Mouse (Mus musculus) intestine, embryonic 15.5 days (tissue): ENCODE measurements at regions not wholly inside any gene's neighbourhood (a gene's known extent, or its start where the extent isn't known, plus 50 kb on each side); places are given as distances from the start of the nearest gene placed in this dataset.

ENCODE experiments used
- ATAC-seq: fragments of 200-750 bp; cut with Nextera tagmentation; 2 replicates; pipeline ENCODE4 v1.8.0; 2017; ENCODE audit warnings: moderate TSS enrichment, moderate library complexity
- H3K27ac ChIP-seq: fragments of 300-500 bp; sonication (generic); 2 replicates; pipeline ENCODE4 v1.5.1; 2015; ENCODE audit warnings: mild to moderate bottlenecking, inconsistent platforms
- H3K27me3 ChIP-seq: fragments of 300-500 bp; sonication (generic); replicated peaks from 2 replicates; pipeline ENCODE4 v1.6.1; 2015; ENCODE audit warnings: inconsistent platforms
- H3K36me3 ChIP-seq: fragments of 300-500 bp; sonication (generic); 2 replicates; pipeline ENCODE4 v1.6.1; 2015; ENCODE audit warnings: inconsistent platforms
- H3K4me1 ChIP-seq: fragments of 300-500 bp; sonication (generic); replicated peaks from 2 replicates; pipeline ENCODE4 v1.6.1; 2015; ENCODE audit warnings: inconsistent platforms
- H3K4me2 ChIP-seq: fragments of 300-500 bp; sonication (generic); replicated peaks from 2 replicates; pipeline ENCODE4 v1.6.1; 2015; ENCODE audit warnings: mild to moderate bottlenecking, inconsistent platforms
- H3K4me3 ChIP-seq: fragments of 300-500 bp; sonication (generic); replicated peaks from 2 replicates; pipeline ENCODE4 v1.5.1; 2015; ENCODE audit warnings: inconsistent platforms
- H3K9ac ChIP-seq: fragments of 300-500 bp; sonication (generic); 2 replicates; pipeline ENCODE4 v1.6.1; 2015; ENCODE audit warnings: inconsistent platforms
- H3K9me3 ChIP-seq: fragments of 300-500 bp; sonication (generic); 2 replicates; pipeline ENCODE4 v1.6.1; 2016; ENCODE audit warnings: inconsistent platforms
- WGBS: fragments of 180-500 bp; shearing (Covaris S2); methylation state at CpG from one replicate; pipeline ENCODE4 v1.1.7; 2015; 5-methylcytosine and 5-hydroxymethylcytosine counted together

DNA sequence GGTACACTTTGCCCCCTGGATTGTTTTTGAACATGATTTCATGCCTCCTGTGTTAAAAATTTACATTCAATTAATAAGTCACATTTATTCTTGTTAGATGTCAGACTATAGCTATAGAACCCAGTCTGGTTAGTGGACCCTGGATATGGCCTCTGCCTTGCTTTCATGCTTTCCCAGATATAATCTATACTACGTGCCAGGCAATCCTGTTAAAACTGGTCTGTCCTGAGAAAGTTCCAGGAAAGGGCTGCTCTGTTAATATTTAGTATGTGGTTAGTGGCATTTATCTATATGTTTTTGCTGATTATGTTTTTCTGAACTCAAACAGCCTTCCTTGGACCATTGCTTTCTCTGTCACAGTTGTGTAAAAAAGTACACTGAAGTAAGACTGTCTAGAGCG is 95.8 kb upstream of the Fhl2 start:
- ATAC-seq, result peak; percentile 93
- Histone ChIP-seq H3K4me3 (no peak overlapping the region), H3K9me3 (no peaks in the 10 kb centered on the region), H3K36me3 (no peaks in the 10 kb centered on the region), H3K27ac (no peak overlapping the region), H3K4me2 (no peak overlapping the region), H3K9ac (no peak overlapping the region), H3K4me1 (no peaks in the 10 kb centered on the region), H3K27me3 (no peaks in the 10 kb centered on the region)
- 73% methylated on average over 2 of the region's 2 CpGs for WGBS

DNA sequence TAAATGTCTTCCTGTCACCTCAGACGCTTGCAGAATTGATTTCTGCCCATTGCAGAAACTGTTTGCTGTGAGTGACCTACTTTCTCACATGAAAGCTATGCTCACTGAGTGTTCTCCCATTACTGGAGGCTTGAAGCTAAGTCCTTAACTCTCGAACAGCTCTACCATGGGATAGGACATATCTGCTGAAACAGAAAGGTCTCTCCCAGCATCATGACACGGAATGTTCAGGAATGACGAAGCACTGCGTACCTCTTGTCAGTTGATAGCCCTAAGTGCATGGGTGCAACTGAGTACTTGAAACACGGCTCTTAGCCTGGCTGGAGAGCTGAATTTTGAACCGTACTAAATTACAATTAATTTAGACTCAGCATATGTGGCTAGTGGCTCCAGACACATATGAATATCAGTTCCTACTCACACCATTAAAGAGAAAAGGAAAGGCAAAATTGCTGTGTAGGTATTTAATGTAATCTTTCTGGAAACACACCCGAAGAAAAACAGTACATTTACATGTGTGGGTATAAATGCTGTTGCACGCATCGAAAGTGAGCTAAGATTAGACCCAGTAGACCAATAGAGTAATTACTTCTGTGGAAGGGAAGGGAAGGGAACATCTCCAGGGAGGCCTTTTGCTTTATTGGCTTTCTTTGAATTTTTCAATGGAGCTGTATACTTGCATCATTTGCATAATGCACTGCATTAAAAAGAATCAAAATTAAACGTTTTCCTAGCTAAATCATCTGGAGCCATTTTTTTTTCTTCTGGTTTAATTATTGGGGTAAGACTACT is 97.6 kb upstream of the Fhl2 start:
- Histone ChIP-seq H3K36me3 (no peaks in the 10 kb centered on the region), H3K4me1 (no peaks in the 10 kb centered on the region), H3K9ac (no peak overlapping the region), H3K4me2 (no peak overlapping the region), H3K27ac (no peak overlapping the region), H3K9me3 (no peaks in the 10 kb centered on the region), H3K27me3 (no peaks in the 10 kb centered on the region), H3K4me3 (no peak overlapping the region)
- 83% methylated on average over 11 of the region's 11 CpGs for WGBS
- ATAC-seq, result no peak

DNA sequence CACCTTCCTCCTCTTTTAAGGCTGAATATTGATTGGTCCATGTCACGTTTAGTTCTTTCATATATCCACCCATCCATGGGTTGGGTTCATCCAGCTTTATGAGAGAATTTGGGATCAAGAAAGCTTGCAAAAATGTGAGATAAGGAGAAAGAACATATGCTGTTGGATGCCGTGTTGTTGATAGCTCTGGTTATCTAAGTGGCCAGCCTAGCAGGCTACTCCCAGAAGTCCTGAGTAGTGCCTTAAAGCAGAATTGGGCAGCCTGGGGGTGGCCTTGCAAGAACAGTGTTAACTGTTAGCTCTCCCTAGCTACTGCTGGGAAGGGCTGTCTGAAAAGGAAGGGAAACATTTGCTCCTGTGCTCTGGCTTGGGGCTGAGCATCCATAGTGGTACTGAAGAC is 100.8 kb upstream of the Fhl2 start:
- WGBS, result 69% methylated on average over 2 of the region's 2 CpGs
- Histone ChIP-seq H3K27me3 (no peaks in the 10 kb centered on the region), H3K27ac (no peak overlapping the region), H3K9ac (no peak overlapping the region), H3K4me3 (no peak overlapping the region), H3K4me2 (no peak overlapping the region), H3K36me3 (no peaks in the 10 kb centered on the region), H3K9me3 (no peaks in the 10 kb centered on the region), H3K4me1 (0 out of 2 replicates have a peak, but pooled peaks cover 3% of the 10 kb centered on the region)
- no peak for ATAC-seq

- H3K9ac ChIP-seq, result no peak overlapping the region
- ATAC-seq, result no peak
- H3K36me3 ChIP-seq, result no peaks in the 10 kb centered on the region
- no peak overlapping the region for H3K4me3 ChIP-seq
- H3K4me1 ChIP-seq, result 0 out of 2 replicates have a peak, but pooled peaks cover 3% of the 10 kb centered on the region
- H3K9me3 ChIP-seq, result no peaks in the 10 kb centered on the region
- H3K27me3 ChIP-seq, result no peaks in the 10 kb centered on the region
- no peak overlapping the region for H3K4me2 ChIP-seq
- no peak overlapping the region for H3K27ac ChIP-seq
- 84% methylated on average over 3 of the region's 3 CpGs for WGBS
Observed at GRCm38 (mm10) chr1:43298746-43299145, 102.0 kb upstream of the Fhl2 start.

DNA sequence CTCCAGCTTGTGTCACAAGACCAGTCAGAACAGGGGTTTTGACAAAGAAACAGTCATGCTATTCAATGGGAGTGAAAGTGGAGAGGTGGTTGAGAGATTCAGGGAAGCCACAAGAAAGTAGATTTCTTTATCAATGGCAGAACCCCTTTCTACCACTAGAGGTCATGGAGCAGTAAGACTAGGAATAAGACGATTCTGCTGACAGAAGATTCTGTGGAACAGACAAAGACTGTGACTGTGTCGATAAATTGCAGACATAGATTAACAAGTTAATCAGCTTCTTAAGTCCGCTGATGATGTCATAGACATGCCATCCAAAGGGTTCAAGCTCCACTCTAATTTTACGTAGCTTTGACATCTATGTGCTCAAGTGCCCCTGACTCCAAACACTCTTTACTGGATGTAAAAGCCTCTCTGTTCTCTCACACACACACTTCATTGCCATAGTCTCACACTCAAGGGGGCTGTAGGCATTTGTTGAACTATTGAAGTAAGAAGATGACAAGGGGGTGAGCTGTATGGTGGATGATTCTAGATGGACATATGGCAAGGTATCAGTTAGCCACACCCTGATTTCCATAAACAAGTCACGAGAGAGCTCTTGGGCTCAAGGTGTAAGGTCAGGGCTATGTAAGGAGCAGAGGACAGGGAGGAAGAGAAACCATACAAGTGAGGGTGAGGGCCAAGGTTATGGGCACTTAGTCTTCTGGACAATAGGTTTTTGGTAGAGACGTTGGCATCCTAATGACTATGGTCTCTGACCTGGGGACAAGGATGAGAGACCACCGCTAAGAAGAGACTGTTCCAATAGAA is 102.9 kb upstream of the Fhl2 start:
- H3K36me3 ChIP-seq, result no peaks in the 10 kb centered on the region
- ATAC-seq, result peak; percentile 67
- 45% methylated on average over 7 of the region's 7 CpGs for WGBS

GRCm38 (mm10) chr1:43300676-43301075 is 103.9 kb upstream of the Fhl2 start:
- H3K4me2 ChIP-seq, result no peak overlapping the region
- no peak for ATAC-seq
- WGBS, result 84% methylated on average over 5 of the region's 5 CpGs

More for the DNA sequence above, 102.9 kb upstream of the Fhl2 start:
- Histone ChIP-seq H3K9me3 (no peaks in the 10 kb centered on the region), H3K4me1 (0 out of 2 replicates have a peak, but pooled peaks cover 3% of the 10 kb centered on the region), H3K9ac (no peak overlapping the region), H3K4me2 (no peak overlapping the region), H3K27ac (no peak overlapping the region), H3K27me3 (no peaks in the 10 kb centered on the region), H3K4me3 (no peak overlapping the region)

GRCm38 (mm10) chr1:43301866-43302571 is 105.2 kb upstream of the Fhl2 start:
- Histone ChIP-seq H3K9me3 (no peaks in the 10 kb centered on the region), H3K4me1 (0 out of 2 replicates have a peak, but pooled peaks cover 3% of the 10 kb centered on the region), H3K4me2 (no peak overlapping the region), H3K27ac (no peak overlapping the region), H3K4me3 (no peak overlapping the region), H3K36me3 (no peaks in the 10 kb centered on the region), H3K9ac (no peak overlapping the region), H3K27me3 (no peaks in the 10 kb centered on the region)
- ATAC-seq, result no peak
- WGBS, result 57% methylated on average over 7 of the region's 7 CpGs

More at GRCm38 (mm10) chr1:43300676-43301075, 103.9 kb upstream of the Fhl2 start:
- H3K9me3 ChIP-seq, result no peaks in the 10 kb centered on the region
- no peak overlapping the region for H3K9ac ChIP-seq
- 0 out of 2 replicates have a peak, but pooled peaks cover 3% of the 10 kb centered on the region for H3K4me1 ChIP-seq
- no peaks in the 10 kb centered on the region for H3K27me3 ChIP-seq
- no peaks in the 10 kb centered on the region for H3K36me3 ChIP-seq
- H3K27ac ChIP-seq, result no peak overlapping the region
- H3K4me3 ChIP-seq, result no peak overlapping the region

DNA sequence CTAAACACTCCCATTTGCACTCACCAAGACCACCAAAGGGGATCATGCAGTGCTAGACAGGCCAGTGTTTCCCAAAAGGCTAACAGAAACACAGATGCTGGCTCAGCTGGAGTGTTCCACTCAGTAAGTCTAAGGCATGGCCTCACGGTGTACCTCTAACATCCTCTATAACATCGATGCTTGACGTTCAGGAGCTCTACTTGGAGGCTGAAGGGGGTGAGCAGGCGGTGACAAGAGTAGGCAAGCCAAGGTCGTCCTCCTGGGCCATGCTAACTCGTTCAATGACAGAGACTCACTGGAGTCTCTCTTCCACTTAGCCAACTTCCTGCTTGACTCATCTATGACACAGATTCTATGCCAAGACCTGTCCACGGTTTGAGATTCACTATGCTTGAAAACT is 105.9 kb upstream of the Fhl2 start:
- H3K36me3 ChIP-seq, result no peaks in the 10 kb centered on the region

DNA sequence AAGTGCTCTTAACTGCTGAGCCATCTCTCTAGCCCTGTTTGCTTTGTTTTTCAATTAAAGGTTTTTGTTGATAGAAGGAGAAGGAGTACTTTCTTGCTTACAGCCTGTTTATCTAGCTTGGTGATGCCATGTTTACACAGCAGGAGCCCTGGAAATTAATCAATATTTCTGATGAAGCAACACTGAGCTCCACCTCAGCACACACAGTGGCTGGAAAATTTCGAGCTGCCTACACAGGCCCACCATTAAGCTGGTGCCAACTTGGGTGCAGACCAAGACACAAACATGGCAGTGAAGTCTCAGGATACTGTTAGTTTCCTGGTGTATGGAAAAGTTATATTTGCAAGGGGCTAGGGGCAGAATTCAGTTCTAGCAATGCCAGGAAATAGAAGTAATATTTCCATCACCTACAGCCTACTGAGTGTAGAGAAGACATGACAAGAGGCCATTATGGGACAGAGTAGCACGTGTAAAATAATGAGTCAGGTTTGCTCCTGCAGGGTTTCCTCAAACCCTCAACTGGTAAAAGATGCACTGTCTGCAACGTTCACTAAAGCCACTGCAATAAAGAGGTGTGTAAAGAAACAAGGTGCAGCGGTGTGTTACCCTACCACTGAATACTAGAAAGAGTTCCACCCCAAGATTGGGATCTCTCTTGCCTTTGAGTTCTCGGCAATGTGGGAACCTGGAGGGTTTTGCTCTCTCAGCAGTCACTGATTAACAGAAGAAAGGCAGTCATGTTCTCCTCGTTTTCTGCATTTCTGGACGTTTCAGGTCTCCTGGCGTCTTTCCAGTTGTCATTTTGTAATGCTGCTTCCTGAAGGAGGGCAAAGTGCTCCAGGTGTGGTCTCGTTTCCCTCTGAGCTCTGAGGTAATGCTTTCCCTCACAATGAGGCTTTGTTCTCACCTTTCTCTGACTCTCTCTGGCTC is 108.8 kb upstream of the Fhl2 start:
- no peak overlapping the region for H3K9ac ChIP-seq
- ATAC-seq, result peak; percentile 94
- no peak overlapping the region for H3K4me3 ChIP-seq
- H3K9me3 ChIP-seq, result no peaks in the 10 kb centered on the region
- 0 out of 2 replicates have a peak, but pooled peaks cover 3% of the 10 kb centered on the region for H3K4me1 ChIP-seq
- WGBS, result 43% methylated on average over 9 of the region's 9 CpGs
- no peaks in the 10 kb centered on the region for H3K27me3 ChIP-seq
- no peaks in the 10 kb centered on the region for H3K36me3 ChIP-seq
- H3K4me2 ChIP-seq, result no peak overlapping the region; the same call in 1 of the 2 replicates
- H3K27ac ChIP-seq, result peak overlapping the region; percentile 74

More for the DNA sequence above, 105.9 kb upstream of the Fhl2 start:
- Histone ChIP-seq H3K4me2 (no peak overlapping the region), H3K27me3 (no peaks in the 10 kb centered on the region), H3K4me1 (0 out of 2 replicates have a peak, but pooled peaks cover 3% of the 10 kb centered on the region), H3K27ac (no peak overlapping the region), H3K9ac (no peak overlapping the region), H3K9me3 (no peaks in the 10 kb centered on the region), H3K4me3 (no peak overlapping the region)
- no peak for ATAC-seq
- 71% methylated on average over 7 of the region's 7 CpGs for WGBS

DNA sequence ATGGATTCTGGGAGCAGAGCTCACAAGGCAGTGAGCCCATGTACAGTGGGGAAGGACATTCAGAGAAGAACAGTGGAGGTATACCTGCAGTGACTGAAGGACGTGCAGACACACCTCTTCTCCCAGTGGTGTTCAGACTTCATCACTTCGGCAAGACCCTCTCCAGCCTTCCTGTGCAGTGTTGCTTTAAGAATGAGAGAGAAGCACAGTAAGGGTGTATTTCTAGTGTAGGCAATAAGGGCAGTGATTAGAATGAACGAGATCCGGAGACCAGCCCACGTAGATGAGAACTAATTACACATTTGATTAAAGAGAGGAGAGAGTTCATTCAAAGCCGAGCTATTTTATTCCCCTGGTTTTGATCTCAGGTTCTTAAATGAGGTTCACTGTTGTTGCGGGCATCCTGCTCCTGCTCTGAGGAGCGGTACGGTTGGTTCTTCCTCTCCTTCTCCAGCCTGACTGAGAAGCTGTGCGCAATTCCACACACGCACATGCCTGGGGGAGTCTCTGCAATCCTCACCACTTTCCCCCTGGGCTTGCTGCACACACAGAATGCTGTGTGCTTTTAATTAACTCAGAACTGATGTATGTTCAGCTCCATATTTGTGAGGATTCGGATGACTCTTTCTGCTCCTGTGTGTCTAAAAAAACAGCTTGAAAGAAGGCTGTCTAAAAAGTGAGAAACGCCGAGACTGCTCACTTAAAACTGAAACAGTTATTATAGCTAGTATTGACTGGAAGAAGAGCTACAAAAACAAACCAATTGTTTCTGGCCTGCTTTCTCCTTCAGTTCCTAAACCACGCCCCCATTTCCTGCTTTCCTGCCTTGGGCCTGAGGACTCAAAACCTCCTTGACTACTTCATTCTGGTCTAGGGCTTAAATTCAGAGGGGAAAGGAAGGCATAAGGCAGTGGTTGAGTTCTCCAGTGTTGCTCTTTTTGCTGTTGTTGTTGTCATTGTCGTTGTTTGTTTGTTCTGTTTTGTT is 114.2 kb upstream of the Fhl2 start:
- Histone ChIP-seq H3K4me2 (no peak overlapping the region), H3K9ac (no peak overlapping the region), H3K27me3 (no peaks in the 10 kb centered on the region), H3K4me1 (no peaks in the 10 kb centered on the region; the same call in 1 of the 2 replicates), H3K9me3 (no peaks in the 10 kb centered on the region), H3K36me3 (no peaks in the 10 kb centered on the region), H3K4me3 (no peak overlapping the region), H3K27ac (no peak overlapping the region)
- no peak for ATAC-seq
- WGBS, result 64% methylated on average over 16 of the region's 16 CpGs
